Mouse (Mus musculus): ENCODE measurements around the gene St6gal1. TPM values are rescaled to one million over a fixed set of nuclear protein-coding genes. Genes with fewer than 3 reads are reported as not detected.

St6gal1 gene
- polyA plus RNA-seq, 1 experiment, result 8.7 TPM

GRCm38 (mm10) chr16:23275661-23276060 is 51.1 kb downstream of the St6gal1 start:
- H3K4me3 ChIP-seq (replicated peaks; ENCODE audit: control insufficient read depth, low read depth, low read length), result no peak overlapping the region
- no peak for TF ChIP-seq CTCF (IDR thresholded peaks at IDR 0.05; ENCODE audit: control insufficient read depth, insufficient read depth, low read length)
- no peak for TF ChIP-seq POLR2A (IDR thresholded peaks at IDR 0.05; ENCODE audit: borderline replicate concordance, control insufficient read depth, low read depth, low read length)

GRCm38 (mm10) chr16:23279879-23280741 is 55.6 kb downstream of the St6gal1 start:
- Histone ChIP-seq H3K27ac (ENCODE audit: control insufficient read depth, insufficient read depth, low read depth, low read length, poor library complexity) (peak overlapping the region; percentile 46), H3K4me3 (replicated peaks; ENCODE audit: control insufficient read depth, low read depth, low read length) (no peak overlapping the region), H3K4me1 (ENCODE audit: control insufficient read depth, insufficient read depth, low read length) (peaks cover 14% of the 10 kb centered on the region)
- WGBS, result under 1% methylated on average over 9 of the region's 9 CpGs
- no peak for TF ChIP-seq CTCF (IDR thresholded peaks at IDR 0.05; ENCODE audit: control insufficient read depth, insufficient read depth, low read length)
- TF ChIP-seq POLR2A (IDR thresholded peaks at IDR 0.05; ENCODE audit: borderline replicate concordance, control insufficient read depth, low read depth, low read length), result no peak

More at GRCm38 (mm10) chr16:23275661-23276060, 51.1 kb downstream of the St6gal1 start:
- Histone ChIP-seq H3K27ac (ENCODE audit: control insufficient read depth, insufficient read depth, low read depth, low read length, poor library complexity) (no peak overlapping the region), H3K4me1 (ENCODE audit: control insufficient read depth, insufficient read depth, low read length) (peaks cover 3% of the 10 kb centered on the region)
- 79% methylated on average over 2 of the region's 2 CpGs for WGBS

DNA sequence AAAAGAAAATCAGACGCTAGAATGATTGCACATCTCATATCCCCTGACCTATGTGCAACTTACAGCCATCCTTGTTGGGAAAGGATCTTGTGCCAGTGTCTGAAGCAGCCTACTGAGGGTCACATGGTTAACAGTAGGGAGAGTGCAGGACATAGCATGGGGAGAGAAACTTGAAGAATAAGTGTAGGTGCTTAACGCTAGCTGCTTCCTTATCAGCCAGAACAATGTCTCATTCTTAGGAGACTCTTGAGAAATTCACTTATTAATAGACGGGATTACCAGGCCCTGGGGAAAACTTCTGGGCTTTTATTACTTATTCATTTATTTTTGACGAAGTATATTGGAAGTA is 56.2 kb downstream of the St6gal1 start:
- TF ChIP-seq POLR2A (IDR thresholded peaks at IDR 0.05; ENCODE audit: borderline replicate concordance, control insufficient read depth, low read depth, low read length) (no peak), CTCF (IDR thresholded peaks at IDR 0.05; ENCODE audit: control insufficient read depth, insufficient read depth, low read length) (no peak)
- Histone ChIP-seq H3K4me3 (replicated peaks; ENCODE audit: control insufficient read depth, low read depth, low read length) (no peak overlapping the region), H3K4me1 (ENCODE audit: control insufficient read depth, insufficient read depth, low read length) (peaks cover 14% of the 10 kb centered on the region), H3K27ac (ENCODE audit: control insufficient read depth, insufficient read depth, low read depth, low read length, poor library complexity) (no peak overlapping the region)
- WGBS, result 15% methylated on average over 4 of the region's 4 CpGs

DNA sequence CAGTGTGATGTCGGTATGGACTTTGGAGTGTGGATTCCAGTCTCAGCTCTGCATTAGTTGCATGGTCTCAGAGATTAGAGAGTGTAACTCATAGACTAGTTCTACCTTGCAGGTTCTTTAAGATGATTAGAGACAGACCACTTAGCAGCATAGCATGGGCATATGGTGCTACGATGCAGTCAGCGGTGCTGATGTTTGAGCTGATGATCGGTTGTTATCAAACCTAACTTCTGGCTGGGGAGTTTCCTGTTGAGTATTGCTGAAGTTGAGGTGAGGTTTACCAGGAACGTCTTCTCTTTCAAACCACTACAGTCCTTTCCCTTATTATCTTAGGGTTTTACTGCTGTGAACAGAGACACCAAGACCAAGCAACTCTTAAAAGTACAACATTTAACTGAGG is 57.7 kb downstream of the St6gal1 start:
- Histone ChIP-seq H3K4me3 (replicated peaks; ENCODE audit: control insufficient read depth, low read depth, low read length) (no peak overlapping the region), H3K27ac (ENCODE audit: control insufficient read depth, insufficient read depth, low read depth, low read length, poor library complexity) (no peak overlapping the region; the same call in 1 of the 2 replicates), H3K4me1 (ENCODE audit: control insufficient read depth, insufficient read depth, low read length) (peaks cover 18% of the 10 kb centered on the region)
- 28% methylated on average over 5 of the region's 5 CpGs for WGBS
- TF ChIP-seq CTCF (IDR thresholded peaks at IDR 0.05; ENCODE audit: control insufficient read depth, insufficient read depth, low read length), result no peak
- TF ChIP-seq POLR2A (IDR thresholded peaks at IDR 0.05; ENCODE audit: borderline replicate concordance, control insufficient read depth, low read depth, low read length), result no peak

- Histone ChIP-seq H3K27ac (ENCODE audit: control insufficient read depth, insufficient read depth, low read depth, low read length, poor library complexity) (peak overlapping the region; percentile 59), H3K4me3 (replicated peaks; ENCODE audit: control insufficient read depth, low read depth, low read length) (no peak overlapping the region), H3K4me1 (ENCODE audit: control insufficient read depth, insufficient read depth, low read length) (peaks cover 19% of the 10 kb centered on the region)
- WGBS, result 35% methylated on average over 5 of the region's 5 CpGs
- no peak for TF ChIP-seq POLR2A (IDR thresholded peaks at IDR 0.05; ENCODE audit: borderline replicate concordance, control insufficient read depth, low read depth, low read length)
- TF ChIP-seq CTCF (IDR thresholded peaks at IDR 0.05; ENCODE audit: control insufficient read depth, insufficient read depth, low read length), result no peak
Observed at GRCm38 (mm10) chr16:23282941-23283340, 58.4 kb downstream of the St6gal1 start.

GRCm38 (mm10) chr16:23283677-23284076 is 59.1 kb downstream of the St6gal1 start:
- TF ChIP-seq CTCF (IDR thresholded peaks at IDR 0.05; ENCODE audit: control insufficient read depth, insufficient read depth, low read length) (no peak), POLR2A (IDR thresholded peaks at IDR 0.05; ENCODE audit: borderline replicate concordance, control insufficient read depth, low read depth, low read length) (no peak)
- Histone ChIP-seq H3K27ac (ENCODE audit: control insufficient read depth, insufficient read depth, low read depth, low read length, poor library complexity) (peak overlapping the region; percentile 59), H3K4me3 (replicated peaks; ENCODE audit: control insufficient read depth, low read depth, low read length) (no peak overlapping the region), H3K4me1 (ENCODE audit: control insufficient read depth, insufficient read depth, low read length) (peaks cover 19% of the 10 kb centered on the region)
- WGBS, result 60% methylated on average over 1 of the region's 1 CpGs

- Histone ChIP-seq H3K27ac (ENCODE audit: control insufficient read depth, insufficient read depth, low read depth, low read length, poor library complexity) (peak overlapping the region; percentile 50), H3K4me1 (ENCODE audit: control insufficient read depth, insufficient read depth, low read length) (peaks cover 19% of the 10 kb centered on the region), H3K4me3 (replicated peaks; ENCODE audit: control insufficient read depth, low read depth, low read length) (no peak overlapping the region)
- TF ChIP-seq CTCF (IDR thresholded peaks at IDR 0.05; ENCODE audit: control insufficient read depth, insufficient read depth, low read length) (no peak), POLR2A (IDR thresholded peaks at IDR 0.05; ENCODE audit: borderline replicate concordance, control insufficient read depth, low read depth, low read length) (no peak)
- 20% methylated on average over 15 of the region's 15 CpGs for WGBS
Observed at GRCm38 (mm10) chr16:23284470-23285394, 60.2 kb downstream of the St6gal1 start.

Measured in bone marrow, adult 2 months (tissue).